Mouse (Mus musculus) cerebellum, adult 8-10 months (tissue): ENCODE measurements around the gene Clca3a1.

Source experiments
- DNase-seq: peaks from one replicate; pipeline ENCODE4 v3.0.0; 2022

Clca3a1 gene

DNA sequence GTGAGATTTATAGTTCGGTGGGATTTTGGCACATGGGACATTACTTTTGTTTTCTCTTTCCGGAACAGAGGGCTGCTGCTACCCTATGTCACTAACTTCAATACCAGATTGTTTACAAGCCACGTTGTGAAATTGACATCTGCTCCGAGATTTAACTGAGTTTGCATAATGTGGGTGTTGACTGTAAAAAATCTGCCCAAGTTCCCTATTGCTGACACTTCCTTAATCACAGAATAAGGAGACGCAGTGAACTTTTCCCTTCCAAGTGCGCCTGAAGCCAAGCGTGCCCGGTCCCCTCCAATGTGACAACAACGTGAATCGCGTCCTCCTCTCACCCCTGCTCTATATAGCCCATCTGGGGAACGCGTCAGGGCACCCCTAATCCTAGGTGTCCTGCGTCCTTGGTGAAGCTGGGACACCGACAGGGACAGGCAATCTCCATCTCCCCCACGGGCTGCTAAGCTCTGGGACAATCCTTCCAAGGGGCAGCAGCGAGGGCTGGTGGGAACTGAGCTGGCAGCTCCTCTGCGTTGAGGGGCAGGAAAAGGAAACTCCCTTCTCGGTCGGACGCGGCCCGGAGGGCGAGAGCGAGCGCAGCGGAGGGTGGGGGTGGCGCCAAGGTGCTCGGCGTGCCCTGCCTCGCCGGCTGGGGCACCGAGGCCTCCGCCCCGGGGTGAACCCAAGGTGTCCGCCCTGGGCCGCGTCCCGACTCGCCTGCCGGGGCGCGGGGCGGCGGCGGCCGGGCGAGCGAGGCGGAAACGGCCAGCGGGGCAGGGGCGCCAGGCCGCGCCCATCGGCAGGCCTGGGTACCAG is 41.5 kb downstream of the Clca3a1 start:
- peak; percentile 60 for DNase-seq

DNA sequence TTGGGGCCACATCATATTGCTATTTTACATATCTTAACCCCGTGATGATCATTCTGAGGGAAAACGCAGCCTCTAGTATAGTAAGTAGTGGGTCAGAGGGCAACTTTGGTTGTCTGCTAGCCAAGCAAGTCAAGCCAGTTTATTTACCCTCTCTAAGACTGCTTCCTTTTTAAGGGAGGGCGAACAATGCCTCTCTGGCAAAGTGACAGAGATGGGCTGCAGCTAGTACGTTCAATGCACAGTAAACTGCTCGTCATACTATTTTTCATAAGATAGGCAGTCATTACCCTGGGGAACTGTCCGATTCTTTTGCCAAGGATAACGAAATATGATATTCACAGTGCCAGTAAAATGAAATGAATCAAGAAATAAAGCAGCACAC is 42.1 kb downstream of the Clca3a1 start:
- no peak for DNase-seq

DNA sequence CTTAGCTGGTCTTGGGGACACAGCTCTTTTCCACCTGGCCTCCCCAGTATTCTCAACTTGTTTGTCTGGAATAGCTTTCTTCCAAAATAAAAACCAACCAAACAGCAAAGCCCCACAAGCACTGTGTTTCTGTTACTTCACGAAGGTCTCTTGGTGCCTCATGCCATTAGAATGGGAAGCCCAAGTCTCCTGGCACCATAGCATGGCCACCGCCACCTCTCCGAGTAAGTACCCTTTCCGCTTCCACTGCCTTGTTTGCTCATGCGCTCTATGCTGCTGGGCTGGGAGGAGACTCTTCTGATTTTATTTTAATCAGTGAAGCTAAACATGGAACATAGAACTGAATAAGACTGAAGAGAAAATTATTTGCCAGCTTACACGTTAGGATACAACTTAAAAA is 42.9 kb downstream of the Clca3a1 start:
- DNase-seq, result no peak

DNA sequence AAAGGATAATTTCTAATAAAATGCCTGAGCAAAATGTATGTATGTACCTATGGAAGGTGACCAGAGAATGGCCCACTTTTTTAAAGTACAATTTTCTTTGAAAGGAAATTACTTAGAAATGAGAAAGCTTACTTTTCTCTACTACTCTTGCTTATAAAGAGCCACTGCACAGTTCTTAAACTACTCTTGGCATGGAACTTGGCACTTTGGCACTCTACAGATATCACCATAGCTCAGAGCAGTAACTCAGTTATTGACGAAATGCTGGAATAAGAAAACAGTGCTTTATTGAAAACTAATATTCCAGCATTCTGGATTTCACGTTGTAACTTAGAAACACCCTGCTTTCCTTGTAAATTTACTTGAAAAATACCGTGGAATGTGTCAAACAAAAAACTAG is 43.7 kb downstream of the Clca3a1 start:
- DNase-seq, result no peak

DNA sequence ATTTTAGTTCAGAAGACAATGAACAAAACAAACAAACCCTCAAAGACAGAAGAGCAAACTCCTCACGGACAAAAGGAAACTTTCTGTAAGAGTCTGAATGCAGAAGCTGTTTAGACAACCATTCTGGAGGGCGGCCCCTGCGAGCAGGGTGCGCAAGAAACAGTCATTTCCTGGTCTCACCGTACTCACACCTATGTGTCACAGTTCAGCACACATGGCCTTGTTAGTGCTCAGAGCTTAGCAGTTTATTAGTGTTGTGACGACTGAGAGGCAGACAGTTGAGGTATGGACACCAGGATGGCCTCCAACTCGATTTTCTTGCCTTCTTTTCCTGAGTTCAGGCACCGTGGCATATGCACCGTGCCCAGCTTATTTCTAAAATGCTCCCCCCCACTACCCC is 44.9 kb downstream of the Clca3a1 start:
- no peak for DNase-seq

DNA sequence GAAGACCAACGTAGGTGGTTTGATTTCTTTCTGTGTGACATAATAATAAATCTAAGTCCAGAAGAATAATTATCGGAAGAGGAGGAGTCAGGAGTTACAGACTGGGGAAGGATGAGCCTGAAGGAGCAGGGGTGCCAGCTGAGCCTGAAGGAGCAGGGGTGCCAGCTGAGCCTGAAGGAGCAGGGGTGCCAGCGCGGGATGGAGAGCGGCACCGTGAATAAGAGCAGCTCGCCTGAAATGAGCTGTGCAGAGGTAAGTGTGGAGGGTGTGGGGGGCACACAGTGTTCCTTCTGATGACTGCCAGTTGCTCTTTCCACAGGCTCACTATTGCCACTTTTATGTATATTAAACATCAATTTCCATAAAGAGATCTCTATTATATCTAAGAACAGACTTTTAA is 45.7 kb downstream of the Clca3a1 start:
- no peak for DNase-seq

DNA sequence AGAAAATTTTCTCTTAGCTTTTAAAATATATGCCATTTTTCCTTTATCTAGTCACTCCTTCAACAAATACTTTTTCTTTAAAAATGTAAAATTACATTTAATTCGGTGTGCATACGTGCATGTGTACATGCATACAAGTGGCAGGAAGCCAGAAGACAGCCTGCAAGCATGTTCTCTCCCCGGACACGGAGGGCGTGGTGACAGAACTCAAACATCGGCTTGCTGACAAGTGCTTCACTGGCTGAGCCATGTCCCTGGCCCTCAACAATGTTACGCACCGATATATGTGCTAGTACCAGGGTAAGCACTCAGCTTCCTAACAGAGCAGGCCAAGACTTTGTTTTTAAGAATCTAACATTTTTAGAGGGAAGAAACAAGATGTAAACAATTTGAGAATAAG is 46.2 kb downstream of the Clca3a1 start:
- DNase-seq, result no peak

DNA sequence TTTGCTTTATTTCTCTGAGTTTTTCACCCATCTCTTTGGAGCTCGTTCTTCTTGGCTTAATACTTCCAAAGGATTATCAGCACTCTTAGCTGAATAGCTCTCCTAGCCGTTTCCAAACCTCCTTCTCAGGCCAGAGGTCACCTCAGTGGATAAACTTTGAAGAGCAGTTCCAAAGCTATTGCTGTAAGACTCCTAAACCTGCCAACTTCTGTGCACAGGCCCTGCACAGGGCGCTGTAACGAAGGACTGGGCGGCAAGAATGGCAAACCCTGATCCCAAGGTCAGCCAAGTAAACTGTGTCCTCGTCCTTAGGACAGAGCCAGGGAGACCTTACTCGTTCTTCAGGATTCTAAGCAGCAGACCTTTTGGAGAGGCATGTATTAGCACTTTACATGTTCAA is 46.7 kb downstream of the Clca3a1 start:
- no peak for DNase-seq

DNA sequence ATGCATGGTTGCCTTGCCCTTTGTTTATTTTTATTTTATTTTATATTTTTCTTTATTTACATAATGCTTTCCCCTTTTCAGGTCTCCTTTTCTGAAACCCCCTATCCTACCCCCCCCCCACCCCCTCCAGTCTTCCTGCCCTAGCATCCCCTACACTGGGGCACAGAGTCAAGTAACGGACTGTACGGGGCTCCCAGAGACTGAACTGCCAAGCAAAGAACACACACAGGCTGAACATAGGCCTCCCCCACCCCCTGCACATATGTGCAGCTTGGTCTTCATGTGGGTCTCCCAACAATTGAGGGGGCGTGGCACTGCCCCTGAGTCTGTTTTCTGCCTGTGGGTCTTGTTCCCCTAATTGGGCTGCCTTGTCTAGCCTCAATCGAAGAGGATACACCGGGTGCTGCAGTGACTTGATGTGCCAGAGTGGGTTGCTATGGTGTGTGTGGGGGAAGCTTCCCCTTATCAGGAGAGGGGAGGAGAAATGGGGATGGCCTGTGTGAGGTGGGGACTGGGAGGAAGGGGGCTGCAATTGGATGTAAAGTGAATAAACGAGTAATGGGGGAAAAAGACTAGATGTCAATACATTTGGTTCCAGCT is 49.1 kb downstream of the Clca3a1 start:
- no peak for DNase-seq

DNA sequence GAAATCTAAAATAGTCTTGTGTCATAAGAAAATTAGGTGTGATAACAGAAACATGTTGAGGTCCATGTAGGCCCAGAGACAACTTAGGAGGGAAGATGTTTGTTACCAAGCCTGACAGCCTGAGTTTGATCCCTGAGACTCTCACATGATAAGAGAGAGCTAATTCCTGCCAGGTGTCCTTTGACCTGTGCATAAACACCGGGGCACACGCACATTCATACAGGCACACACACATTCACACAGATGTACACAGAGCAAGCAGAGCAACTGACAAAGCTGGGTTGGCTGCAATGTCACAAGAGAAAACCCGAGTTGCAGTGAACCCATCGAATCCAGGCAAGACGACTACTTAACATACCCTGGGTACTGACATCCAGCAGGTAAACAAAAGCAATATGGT is 52.2 kb downstream of the Clca3a1 start:
- no peak for DNase-seq

DNA sequence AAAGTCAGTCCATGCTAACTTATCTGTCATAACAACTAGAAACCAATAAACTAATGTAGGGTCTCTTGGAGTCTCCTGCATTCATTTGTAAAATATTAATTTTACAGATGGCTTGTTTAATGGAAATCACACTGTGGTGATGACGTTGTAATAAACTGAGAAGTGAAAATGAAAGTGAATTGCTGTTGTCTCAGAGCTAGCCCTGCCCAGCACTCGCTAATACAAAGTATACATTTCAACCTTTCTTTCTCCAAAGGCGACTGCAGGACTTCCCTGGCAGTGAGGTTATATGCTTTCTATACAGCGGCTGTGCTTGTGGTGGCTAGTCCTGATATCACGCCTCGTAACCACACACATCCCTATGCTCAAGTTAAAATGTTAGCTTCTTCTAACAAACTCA is 56.8 kb downstream of the Clca3a1 start:
- no peak for DNase-seq

DNA sequence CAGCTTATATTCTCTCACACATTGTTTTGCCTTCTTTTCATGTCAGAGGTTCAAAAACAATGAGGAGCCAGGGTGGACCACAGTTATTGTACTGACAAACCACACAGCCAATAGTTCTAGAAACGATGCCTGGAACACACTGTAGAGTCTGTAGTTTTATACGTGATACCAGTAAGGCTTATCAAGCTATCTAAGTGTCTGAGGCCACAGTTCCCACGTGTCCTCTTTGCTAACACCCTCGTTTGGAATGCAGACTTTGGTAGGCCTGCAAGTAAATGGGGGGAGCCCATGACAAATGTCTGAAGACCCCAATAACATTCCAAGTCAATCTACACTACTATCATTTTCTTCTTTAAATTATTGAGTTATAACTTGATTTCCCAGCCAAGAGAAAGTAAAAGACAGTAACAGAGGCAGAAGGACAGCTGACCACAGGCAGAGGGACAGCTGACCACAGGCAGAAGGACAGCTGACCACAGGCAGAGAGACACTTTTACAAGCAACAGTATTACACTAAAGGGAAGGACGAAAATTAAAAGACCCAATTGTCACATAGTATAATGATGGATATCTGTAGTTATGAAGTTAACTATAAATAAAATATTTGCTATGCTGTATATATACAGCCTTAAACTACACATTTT is 61.9 kb downstream of the Clca3a1 start:
- DNase-seq, result no peak

DNA sequence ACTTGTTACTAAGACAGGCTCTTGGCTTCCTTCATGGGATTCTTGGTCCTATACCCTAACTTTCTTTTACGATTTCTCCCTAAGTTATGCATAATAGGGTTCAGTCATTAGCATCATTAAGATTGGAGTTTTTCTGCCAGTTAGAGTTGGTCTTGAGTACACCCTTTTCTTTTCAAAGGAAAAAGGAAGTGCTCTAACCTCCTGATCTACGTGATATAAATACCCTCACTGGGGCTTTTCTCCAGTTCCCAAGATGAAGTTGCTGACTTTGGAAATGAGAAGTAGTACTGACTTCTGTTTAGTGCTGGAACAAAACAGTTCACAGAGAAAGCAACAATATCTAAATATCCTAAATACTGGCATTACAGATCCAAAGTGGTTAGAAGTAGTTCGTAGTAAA is 62.8 kb downstream of the Clca3a1 start:
- DNase-seq, result no peak

DNA sequence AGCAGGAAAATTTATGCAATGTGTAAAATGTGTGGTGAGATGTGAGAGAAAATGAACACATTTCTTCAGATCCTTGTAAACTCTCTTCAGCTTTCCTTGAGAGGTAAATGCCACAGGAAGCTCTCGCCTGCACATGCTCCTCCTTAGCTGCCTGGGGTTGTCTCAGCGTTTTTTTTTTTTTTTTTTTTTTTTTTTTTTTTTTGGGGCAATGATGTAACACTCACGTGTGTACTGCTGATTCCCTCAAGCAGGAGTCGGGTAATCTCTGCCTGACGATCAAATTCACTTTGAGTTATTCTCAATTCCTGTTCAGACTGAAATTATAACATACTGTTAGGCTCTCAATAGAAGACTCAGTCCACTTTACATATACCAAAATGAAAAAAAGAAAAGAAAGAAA is 63.6 kb downstream of the Clca3a1 start:
- DNase-seq, result no peak

DNA sequence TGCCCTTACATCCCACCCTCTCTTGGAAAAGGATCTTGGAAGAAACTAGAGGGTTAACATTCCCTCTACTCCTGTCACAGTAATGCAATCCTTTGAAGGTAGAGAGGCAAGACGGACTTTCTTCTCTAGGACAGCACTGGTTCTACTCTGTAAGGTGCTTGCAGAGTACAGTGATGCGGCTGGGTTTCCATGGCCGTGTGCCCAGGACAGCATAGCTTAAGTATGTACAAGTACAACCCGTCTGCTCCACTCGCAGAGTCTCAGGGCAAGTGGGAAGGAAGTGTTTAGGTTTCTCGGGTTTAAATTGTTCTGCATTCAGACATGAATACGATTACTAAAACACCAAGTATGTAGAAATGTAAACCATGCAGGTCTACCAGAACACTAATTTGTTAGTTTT is 65.8 kb downstream of the Clca3a1 start:
- DNase-seq, result no peak

DNA sequence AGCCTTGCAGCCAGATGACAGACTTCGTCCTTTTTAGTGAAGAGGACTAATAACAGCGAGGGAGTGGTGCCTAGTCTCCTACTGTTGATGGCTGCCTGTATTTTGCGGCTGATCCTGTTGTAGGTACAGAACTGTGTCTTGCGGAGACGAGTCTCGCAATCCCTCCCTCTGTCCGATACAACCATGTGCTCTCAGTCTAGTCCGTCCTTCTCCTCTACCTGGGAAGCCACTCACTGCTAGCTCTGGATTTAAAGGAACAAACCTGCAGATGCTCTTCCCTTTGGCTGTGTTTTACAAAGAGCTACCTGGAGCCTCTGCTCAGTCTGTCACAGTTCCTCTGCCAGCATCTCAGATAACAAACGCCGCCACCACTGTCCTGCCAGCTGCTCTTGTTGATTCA is 66.7 kb downstream of the Clca3a1 start:
- no peak for DNase-seq

DNA sequence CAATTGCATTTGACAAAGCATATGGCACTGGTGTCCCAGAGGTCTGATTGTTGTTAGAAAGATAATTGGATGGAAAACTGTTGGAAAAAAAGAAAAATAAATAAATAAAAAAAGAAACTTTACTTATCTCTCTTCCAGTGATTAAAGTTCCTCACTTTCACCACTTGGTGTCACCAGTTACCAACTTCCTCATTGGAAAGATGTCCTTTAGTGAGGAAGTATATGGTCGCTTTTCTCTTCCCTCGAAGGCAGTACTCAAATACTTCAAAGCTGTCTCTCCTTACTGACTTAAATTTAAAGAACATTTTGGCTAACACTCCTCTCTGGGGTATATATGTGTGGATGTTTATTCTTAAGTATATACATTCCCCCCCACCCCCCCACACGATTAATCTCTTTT is 68.7 kb downstream of the Clca3a1 start:
- no peak for DNase-seq

DNA sequence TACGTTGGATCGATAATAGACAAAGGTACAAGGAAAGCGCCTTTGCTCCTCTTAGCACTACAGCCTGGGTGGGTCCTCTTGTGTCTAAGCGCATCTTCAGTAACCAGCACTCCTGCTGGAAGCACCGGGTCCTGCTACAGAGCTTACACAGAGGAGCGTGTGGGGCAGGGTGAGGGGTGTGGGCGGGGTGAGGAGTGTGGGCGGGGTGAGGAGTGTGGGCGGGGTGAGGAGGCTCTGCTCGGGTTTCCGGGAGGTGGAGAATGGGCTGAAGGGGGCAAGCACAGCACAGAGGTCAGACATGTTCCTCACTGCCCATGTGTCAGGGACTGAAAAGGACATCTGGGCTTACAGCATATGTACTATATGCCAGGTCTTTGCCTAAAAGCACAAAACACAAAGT is 71.5 kb downstream of the Clca3a1 start:
- DNase-seq, result no peak

DNA sequence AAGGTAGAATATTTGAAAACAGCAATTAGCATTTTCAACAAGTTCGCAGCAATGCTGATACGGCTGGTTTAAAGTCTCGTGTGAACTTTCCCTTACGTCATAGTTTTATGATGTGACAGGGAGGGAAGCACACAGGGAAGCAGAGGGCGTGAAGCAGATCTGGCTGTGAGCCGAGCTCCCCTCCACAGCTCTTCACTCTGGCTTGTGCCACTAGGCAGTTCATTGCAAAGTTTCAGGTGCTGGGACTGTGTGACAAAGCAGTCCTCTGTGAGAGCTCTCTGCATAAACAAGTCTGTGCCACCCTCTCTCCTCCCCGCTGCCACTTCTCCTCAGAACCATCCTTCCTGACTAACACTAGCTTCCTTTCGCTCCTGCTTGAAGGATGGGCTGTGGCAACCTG is 72.5 kb downstream of the Clca3a1 start:
- no peak for DNase-seq

DNA sequence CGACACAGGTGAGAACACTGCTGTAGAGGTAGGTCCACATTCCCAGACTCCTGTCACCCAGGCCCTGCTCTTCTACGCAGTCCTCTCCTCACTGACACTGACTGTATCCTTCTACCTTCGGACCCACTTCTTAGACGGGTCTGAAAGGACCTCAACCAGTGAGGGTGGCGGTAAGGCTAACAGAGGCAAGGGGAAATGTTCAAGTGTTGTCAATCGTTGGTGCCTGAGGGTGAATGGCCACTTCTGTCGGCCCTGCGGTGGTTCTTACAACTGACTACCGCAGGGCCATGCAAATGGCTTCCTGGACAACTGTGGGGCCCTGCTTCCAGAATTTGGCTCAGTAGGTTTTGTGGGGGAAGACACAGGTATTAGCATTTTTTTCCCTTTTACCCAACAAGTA is 73.2 kb downstream of the Clca3a1 start:
- DNase-seq, result no peak

DNA sequence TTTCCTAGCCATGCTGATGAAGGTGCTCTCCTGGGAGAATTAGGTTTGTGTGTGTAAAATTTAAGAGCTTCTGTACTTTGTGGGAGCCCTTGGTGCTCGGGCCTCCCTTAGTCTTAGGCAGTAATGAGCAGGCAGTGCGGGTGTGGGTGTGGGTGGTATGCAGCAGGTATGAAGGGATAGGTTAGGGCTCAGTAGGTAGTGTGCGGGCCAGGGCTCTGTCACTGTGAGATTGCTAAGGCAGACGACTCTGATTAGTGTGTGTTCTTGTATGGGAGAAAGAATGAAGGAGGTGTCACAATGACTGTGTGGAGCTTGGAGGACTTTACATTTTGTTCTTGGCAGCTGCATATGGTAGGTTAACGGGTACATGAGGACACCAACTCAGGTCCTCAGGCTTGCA is 74.6 kb downstream of the Clca3a1 start:
- DNase-seq, result no peak

DNA sequence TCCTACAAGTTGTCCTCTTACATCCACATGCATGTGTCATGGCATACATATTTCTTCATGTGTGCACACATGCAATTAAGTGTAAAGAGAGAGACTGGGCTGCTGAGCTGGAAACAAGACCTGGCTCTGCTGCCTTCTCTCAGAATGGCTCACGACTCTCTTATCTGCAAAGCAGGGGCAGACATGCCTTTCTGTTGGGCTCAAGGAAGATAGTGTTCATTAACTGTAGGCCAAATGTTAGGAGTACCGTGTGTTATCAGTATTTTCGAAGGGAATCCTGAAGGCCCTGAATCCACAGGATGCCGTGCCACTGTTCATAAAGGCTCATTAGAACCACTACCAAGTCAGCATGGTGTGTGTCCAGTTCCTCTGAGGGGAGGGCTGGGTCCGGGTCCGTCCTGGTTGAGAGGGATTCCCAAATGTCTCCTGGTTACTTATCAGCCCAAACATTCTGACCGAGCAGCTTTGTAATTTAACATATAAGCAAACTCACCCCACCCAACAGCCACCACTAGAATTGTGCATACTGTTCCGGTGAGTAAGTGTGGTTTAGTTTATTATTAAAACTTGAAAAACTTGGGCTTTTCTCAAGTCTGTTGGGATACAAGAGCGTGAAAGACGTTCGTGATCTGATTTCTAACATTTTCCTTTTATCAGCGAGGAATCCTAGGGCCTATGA is 77.5 kb downstream of the Clca3a1 start:
- DNase-seq, result no peak

DNA sequence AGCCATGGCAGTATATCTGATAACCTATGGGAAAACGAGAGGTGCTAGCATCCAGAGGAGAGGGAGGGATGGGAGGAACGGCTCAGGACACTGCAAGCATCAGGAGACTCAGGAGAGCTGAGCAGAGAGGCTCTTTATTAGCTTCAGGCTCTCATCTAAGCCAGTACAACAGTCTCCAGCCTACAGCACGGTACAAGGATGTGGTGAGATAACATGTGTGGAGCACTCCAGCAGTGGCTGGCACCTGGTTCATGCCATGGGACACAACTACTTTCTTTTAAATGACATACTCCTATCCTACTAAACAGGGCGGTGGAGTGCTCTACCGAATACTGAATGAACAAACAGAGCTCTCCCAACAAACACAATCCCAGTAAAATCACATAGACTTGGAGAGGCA is 79.2 kb downstream of the Clca3a1 start:
- no peak for DNase-seq

DNA sequence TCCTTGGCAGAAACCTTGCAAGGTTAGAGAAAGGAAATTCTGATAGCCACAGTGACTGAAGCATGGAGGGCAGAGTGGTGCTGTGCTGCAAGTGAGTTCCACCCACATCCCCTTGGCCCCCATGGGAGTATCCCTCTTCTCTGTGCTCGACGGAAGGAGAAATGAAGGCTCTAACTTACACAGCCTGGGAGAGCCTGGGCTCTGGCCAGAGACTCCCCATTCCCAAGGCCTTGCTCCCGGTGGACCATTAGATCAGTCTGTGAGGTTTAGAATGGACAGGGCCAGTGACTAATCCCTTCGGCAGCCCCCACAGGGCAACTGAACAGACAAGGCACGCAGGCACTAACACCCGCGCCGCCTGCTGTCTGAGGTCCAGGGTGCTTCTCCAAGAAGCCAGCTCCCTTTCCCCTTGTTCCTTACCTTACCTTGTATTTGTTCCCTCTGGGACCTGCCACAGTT is 81.0 kb downstream of the Clca3a1 start:
- no peak for DNase-seq
